Mouse (Mus musculus) forebrain, embryonic 15.5 days (tissue): ENCODE data around the gene Bpnt1. TPM values are rescaled to one million over a fixed set of nuclear protein-coding genes. Genes with fewer than 3 reads are reported as not detected.
A peak's percentile ranks its signal among the peaks of the same experiment; 100 is the strongest.

ENCODE experiments used
- ATAC-seq: fragments of 200-750 bp; cut with Nextera tagmentation; replicated peaks from 2 replicates; pipeline ENCODE4 v1.8.0; 2017; ENCODE audit warnings: mild to moderate bottlenecking, moderate TSS enrichment, moderate library complexity
- H3K27ac ChIP-seq: fragments of 300-500 bp; sonication (generic); replicated peaks from 2 replicates; pipeline ENCODE4 v1.5.1; 2015; ENCODE audit warnings: mild to moderate bottlenecking, inconsistent platforms
- H3K27me3 ChIP-seq: fragments of 300-500 bp; sonication (generic); 2 replicates; pipeline ENCODE4 v1.6.1; 2015; ENCODE audit warnings: inconsistent platforms
- H3K36me3 ChIP-seq: fragments of 300-500 bp; sonication (generic); 2 replicates; pipeline ENCODE4 v1.6.1; 2015; ENCODE audit warnings: mild to moderate bottlenecking, inconsistent platforms
- H3K4me1 ChIP-seq: fragments of 300-500 bp; sonication (generic); 2 replicates; pipeline ENCODE4 v1.6.1; 2015; ENCODE audit warnings: inconsistent platforms
- H3K4me2 ChIP-seq: fragments of 300-500 bp; sonication (generic); replicated peaks from 2 replicates; pipeline ENCODE4 v1.6.1; 2015; ENCODE audit warnings: mild to moderate bottlenecking, inconsistent platforms
- H3K4me3 ChIP-seq: fragments of 300-500 bp; sonication (generic); 2 replicates; pipeline ENCODE4 v1.5.1; 2015; ENCODE audit warnings: mild to moderate bottlenecking, inconsistent platforms
- H3K9ac ChIP-seq: fragments of 300-500 bp; sonication (generic); replicated peaks from 2 replicates; pipeline ENCODE4 v1.6.1; 2015; ENCODE audit warnings: mild to moderate bottlenecking, inconsistent platforms
- H3K9me3 ChIP-seq: fragments of 300-500 bp; sonication (generic); 2 replicates; pipeline ENCODE4 v1.6.1; 2016; ENCODE audit warnings: inconsistent platforms
- WGBS: fragments of 180-500 bp; shearing (Covaris S2); methylation state at CpG from one replicate; pipeline ENCODE4 v1.1.7; 2015; ENCODE audit warnings: mixed read lengths; 5-methylcytosine and 5-hydroxymethylcytosine counted together
- polyA plus RNA-seq: library from polyadenylated mRNA; unstranded; fragments of >200 nt; fragmentation: Nextera tagmentation; extraction: Ambion mirVana; gene quantifications from 2 replicates; pipeline ENCODE4 v1.2.1, GENCODE M21; 2015

The Bpnt1 gene
- polyA plus RNA-seq, 1 experiment from 2014 or later: 34.5 TPM

- Histone ChIP-seq H3K9me3 (no peaks in the 10 kb centered on the region), H3K9ac (peak within 1 kb of the TSS; percentile 79), H3K4me1 (peaks cover 28% of the 10 kb centered on the region), H3K4me2 (peak within 1 kb of the TSS; percentile 65), H3K4me3 (peak within 1 kb of the TSS; percentile 85), H3K27me3 (no peaks in the 10 kb centered on the region), H3K36me3 (peaks cover 4% of the 10 kb centered on the region; the same call in 1 of the 2 replicates), H3K27ac (peak within 1 kb of the TSS; percentile 93)
- peak; percentile 98 for ATAC-seq
- WGBS: 1% methylated on average over 78 of the region's 92 CpGs
Measured at GRCm38 (mm10) chr1:185362677-185363520, 30.9 kb downstream of the Bpnt1 start, which contains the start of gene Eprs. TSS of gene Eprs (plus strand) at chr1:185363044.

DNA sequence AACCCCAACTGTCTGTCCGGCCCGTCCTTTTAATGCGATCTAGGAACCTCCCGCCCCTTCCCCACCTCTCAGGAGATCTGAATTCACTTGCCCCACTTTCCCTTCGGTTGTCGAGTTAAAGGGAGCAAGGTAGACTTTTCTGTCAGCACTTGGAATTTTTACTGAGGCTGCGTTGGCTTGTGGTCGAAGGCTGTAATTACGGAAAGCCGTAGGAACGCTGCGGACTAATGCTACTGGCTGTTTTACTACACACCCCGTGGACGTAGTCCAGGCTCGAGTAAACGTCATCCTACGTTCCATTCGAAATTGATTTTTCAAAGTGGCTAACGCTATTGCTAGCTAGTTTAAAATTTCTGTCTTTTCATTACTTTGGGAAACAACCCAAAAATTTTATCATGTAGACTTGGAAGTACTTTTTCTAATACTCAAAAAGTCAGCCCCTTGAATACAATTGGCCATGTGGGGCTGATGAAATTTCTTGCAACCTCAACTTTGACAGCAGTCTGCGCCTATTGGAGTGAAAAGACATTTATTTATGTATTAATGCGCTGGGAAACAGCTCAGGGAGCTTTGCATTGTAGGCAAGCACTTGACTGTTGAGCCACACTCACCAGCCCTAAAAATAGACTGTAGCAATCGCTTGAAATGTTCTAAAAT, 31.7 kb downstream of the Bpnt1 start:
- Histone ChIP-seq H3K4me1 (peaks cover 28% of the 10 kb centered on the region), H3K4me3 (peak overlapping the region; percentile 85), H3K9ac (peak overlapping the region; percentile 79), H3K9me3 (no peaks in the 10 kb centered on the region), H3K4me2 (peak overlapping the region; percentile 65), H3K27ac (peak overlapping the region; percentile 93), H3K27me3 (no peaks in the 10 kb centered on the region), H3K36me3 (peaks cover 4% of the 10 kb centered on the region; the same call in 1 of the 2 replicates)
- peak; percentile 39; the same call in 1 of the 2 replicates for ATAC-seq
- 4% methylated on average over 22 of the region's 22 CpGs for WGBS

DNA sequence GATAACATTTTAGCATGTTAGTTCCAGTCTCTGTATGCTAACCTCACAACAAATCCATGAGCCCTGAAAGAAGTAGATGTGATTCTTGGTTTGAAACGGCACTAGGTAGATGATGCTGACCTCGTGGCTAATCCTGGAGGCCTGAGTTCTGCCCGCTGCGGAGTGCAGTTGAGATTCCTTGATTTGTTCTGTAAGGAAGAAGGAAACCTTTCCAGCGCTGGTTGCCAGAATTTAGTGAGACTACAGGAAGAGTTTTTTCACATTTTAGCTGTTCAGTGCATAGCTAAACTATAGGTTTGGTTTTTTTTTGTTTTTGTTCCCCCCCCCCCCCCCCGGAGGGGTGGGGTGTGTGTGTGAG, 32.2 kb downstream of the Bpnt1 start:
- 35% methylated on average over 6 of the region's 6 CpGs for WGBS
- no peak overlapping the region for H3K27ac ChIP-seq

GRCm38 (mm10) chr1:185367383-185367782, 35.4 kb downstream of the Bpnt1 start:
- 95% methylated on average over 6 of the region's 6 CpGs for WGBS
- Histone ChIP-seq H3K4me3 (no peak overlapping the region), H3K4me2 (no peak overlapping the region), H3K36me3 (peaks cover 29% of the 10 kb centered on the region), H3K4me1 (peaks cover 21% of the 10 kb centered on the region), H3K27ac (no peak overlapping the region), H3K9ac (no peak overlapping the region), H3K27me3 (no peaks in the 10 kb centered on the region), H3K9me3 (no peaks in the 10 kb centered on the region)
- no peak for ATAC-seq

More for the DNA sequence above, 32.2 kb downstream of the Bpnt1 start:
- H3K27me3 ChIP-seq: no peaks in the 10 kb centered on the region
- H3K4me1 ChIP-seq: peaks cover 28% of the 10 kb centered on the region
- ATAC-seq: no peak
- peak overlapping the region; percentile 65 for H3K4me2 ChIP-seq
- H3K36me3 ChIP-seq: peaks cover 6% of the 10 kb centered on the region; the same call in 1 of the 2 replicates
- peak overlapping the region; percentile 85 for H3K4me3 ChIP-seq
- no peaks in the 10 kb centered on the region for H3K9me3 ChIP-seq
- peak overlapping the region; percentile 79 for H3K9ac ChIP-seq

DNA sequence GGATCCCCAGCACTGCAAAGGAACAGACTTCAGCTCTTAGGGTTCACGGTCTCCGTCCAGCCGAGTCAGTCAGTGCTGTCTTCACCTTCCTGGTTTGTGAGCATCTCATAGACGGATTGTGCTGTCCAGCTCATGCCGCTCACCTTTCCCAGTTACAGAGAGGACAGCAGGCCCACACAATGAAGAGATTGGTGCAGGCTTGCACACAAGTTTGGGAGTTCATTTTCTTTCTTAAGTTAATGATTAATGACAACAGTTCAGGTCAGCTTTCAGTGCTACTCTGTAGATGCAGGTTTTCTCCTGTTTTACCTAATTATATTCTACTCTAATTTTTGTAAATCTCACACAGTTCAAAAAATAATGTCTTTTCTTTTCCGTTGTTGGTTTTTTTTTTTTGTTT, 38.0 kb downstream of the Bpnt1 start:
- H3K4me1 ChIP-seq: peaks cover 7% of the 10 kb centered on the region
- WGBS: 94% methylated on average over 6 of the region's 6 CpGs
- H3K9ac ChIP-seq: no peak overlapping the region
- H3K4me3 ChIP-seq: no peak overlapping the region
- no peak overlapping the region for H3K4me2 ChIP-seq
- H3K27ac ChIP-seq: no peak overlapping the region
- no peaks in the 10 kb centered on the region for H3K27me3 ChIP-seq
- ATAC-seq: no peak
- peaks cover 50% of the 10 kb centered on the region for H3K36me3 ChIP-seq
- H3K9me3 ChIP-seq: no peaks in the 10 kb centered on the region

GRCm38 (mm10) chr1:185376390-185376789, 44.4 kb downstream of the Bpnt1 start:
- H3K9me3 ChIP-seq: no peaks in the 10 kb centered on the region
- H3K4me1 ChIP-seq: no peaks in the 10 kb centered on the region
- peaks cover 85% of the 10 kb centered on the region for H3K36me3 ChIP-seq
- H3K4me2 ChIP-seq: no peak overlapping the region
- no peak overlapping the region for H3K9ac ChIP-seq
- no peak overlapping the region for H3K27ac ChIP-seq
- no peak overlapping the region for H3K4me3 ChIP-seq
- no peak for ATAC-seq
- no peaks in the 10 kb centered on the region for H3K27me3 ChIP-seq

DNA sequence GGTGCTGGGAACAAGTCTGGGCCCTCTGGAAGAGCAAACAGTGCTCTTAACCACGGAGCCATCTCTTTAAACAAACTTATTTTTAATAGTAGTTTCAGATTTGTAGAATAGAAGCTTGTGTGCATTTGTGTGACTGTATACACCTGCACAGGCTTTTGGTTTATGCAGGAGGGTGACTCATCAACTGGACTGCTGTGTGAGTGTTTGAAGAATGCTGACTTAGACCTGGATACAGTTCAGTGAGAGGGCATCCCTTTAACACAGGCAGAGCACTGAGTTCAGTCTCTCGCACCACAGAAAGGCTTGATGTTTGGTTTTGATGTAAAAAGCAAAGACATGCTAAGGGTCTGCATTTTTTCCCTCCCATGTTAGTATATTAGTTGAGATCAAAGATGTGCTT, 45.5 kb downstream of the Bpnt1 start:
- H3K27me3 ChIP-seq: no peaks in the 10 kb centered on the region
- H3K4me3 ChIP-seq: no peak overlapping the region
- no peak overlapping the region for H3K4me2 ChIP-seq
- H3K4me1 ChIP-seq: no peaks in the 10 kb centered on the region
- H3K9ac ChIP-seq: no peak overlapping the region
- H3K9me3 ChIP-seq: no peaks in the 10 kb centered on the region
- H3K36me3 ChIP-seq: peaks cover 83% of the 10 kb centered on the region
- no peak for ATAC-seq
- no peak overlapping the region for H3K27ac ChIP-seq
- 96% methylated on average over 2 of the region's 2 CpGs for WGBS

- Histone ChIP-seq H3K9me3 (no peaks in the 10 kb centered on the region), H3K4me3 (no peak overlapping the region), H3K27me3 (no peaks in the 10 kb centered on the region), H3K27ac (no peak overlapping the region), H3K36me3 (peaks cover 75% of the 10 kb centered on the region), H3K9ac (no peak overlapping the region), H3K4me2 (no peak overlapping the region), H3K4me1 (no peaks in the 10 kb centered on the region)
- WGBS: 95% methylated on average over 5 of the region's 5 CpGs
- no peak for ATAC-seq
Measured at GRCm38 (mm10) chr1:185401615-185402014, 69.7 kb downstream of the Bpnt1 start.

- Histone ChIP-seq H3K4me2 (no peak overlapping the region), H3K4me1 (no peaks in the 10 kb centered on the region), H3K4me3 (no peak overlapping the region), H3K9me3 (no peaks in the 10 kb centered on the region), H3K9ac (no peak overlapping the region), H3K27ac (no peak overlapping the region), H3K36me3 (peaks cover 76% of the 10 kb centered on the region), H3K27me3 (no peaks in the 10 kb centered on the region)
- ATAC-seq: no peak
- 48% methylated on average over 2 of the region's 2 CpGs for WGBS
Measured at GRCm38 (mm10) chr1:185404021-185404420, 72.1 kb downstream of the Bpnt1 start.

DNA sequence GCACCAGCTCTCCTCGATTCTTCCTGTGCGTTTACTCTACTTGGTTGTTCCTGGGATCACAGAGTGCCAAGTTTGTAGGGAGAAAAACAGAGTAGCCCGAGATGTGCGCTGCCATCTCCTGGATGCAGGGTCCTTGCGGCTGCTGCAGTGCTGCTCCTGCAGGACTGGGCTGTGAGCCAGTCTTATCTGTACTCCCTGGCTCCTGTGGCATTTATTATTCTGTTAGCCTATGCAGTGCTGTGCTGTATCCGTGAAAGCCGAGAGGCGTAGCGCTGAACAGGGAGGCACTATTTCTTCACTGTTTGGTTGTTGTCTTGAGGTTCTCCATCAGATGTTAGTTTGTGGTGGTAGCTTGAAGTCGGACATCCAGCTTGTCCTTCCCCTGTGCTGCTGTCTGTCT, 74.0 kb downstream of the Bpnt1 start:
- no peak overlapping the region for H3K4me3 ChIP-seq
- no peaks in the 10 kb centered on the region for H3K27me3 ChIP-seq
- no peak overlapping the region for H3K4me2 ChIP-seq
- no peak for ATAC-seq
- H3K27ac ChIP-seq: no peak overlapping the region
- no peak overlapping the region for H3K9ac ChIP-seq
- H3K36me3 ChIP-seq: peaks cover 76% of the 10 kb centered on the region
- no peaks in the 10 kb centered on the region for H3K4me1 ChIP-seq
- WGBS: 86% methylated on average over 10 of the region's 10 CpGs
- H3K9me3 ChIP-seq: no peaks in the 10 kb centered on the region
